Mouse (Mus musculus) intestine, embryonic 16.5 days (tissue): Measurements from ENCODE around the gene Tsen15. TPM values are rescaled to one million over a fixed set of nuclear protein-coding genes. Genes with fewer than 3 reads are reported as not detected.

Experiments used
- ATAC-seq: fragments of 200-750 bp; cut with Nextera tagmentation; 2 replicates; pipeline ENCODE4 v1.8.0; 2017; ENCODE audit warnings: moderate TSS enrichment, moderate library complexity
- H3K27ac ChIP-seq: fragments of 300-500 bp; sonication (generic); 2 replicates; pipeline ENCODE4 v1.5.1; 2014; ENCODE audit warnings: mild to moderate bottlenecking, low read length
- H3K27me3 ChIP-seq: fragments of 300-500 bp; sonication (generic); replicated peaks from 2 replicates; pipeline ENCODE4 v1.6.1; 2014; ENCODE audit warnings: low read length, control low read depth, mixed read lengths; ENCODE audit not compliant: control insufficient read depth, insufficient read depth
- H3K36me3 ChIP-seq: fragments of 300-500 bp; sonication (generic); 2 replicates; pipeline ENCODE4 v1.6.1; 2014; ENCODE audit warnings: low read length, control low read depth; ENCODE audit not compliant: control insufficient read depth, insufficient read depth
- H3K4me1 ChIP-seq: fragments of 300-500 bp; sonication (generic); 2 replicates; pipeline ENCODE4 v1.6.1; 2014; ENCODE audit warnings: low read length, control low read depth, mixed read lengths; ENCODE audit not compliant: control insufficient read depth, insufficient read depth
- H3K4me2 ChIP-seq: fragments of 300-500 bp; sonication (generic); 2 replicates; pipeline ENCODE4 v1.6.1; 2014; ENCODE audit warnings: low read depth, low read length, control low read depth
- H3K4me3 ChIP-seq: fragments of 300-500 bp; sonication (generic); 2 replicates; pipeline ENCODE4 v1.5.1; 2014; ENCODE audit warnings: mild to moderate bottlenecking, low read length
- H3K9ac ChIP-seq: fragments of 300-500 bp; sonication (generic); 2 replicates; pipeline ENCODE4 v1.6.1; 2014; ENCODE audit warnings: low read depth, low read length
- H3K9me3 ChIP-seq: fragments of 300-500 bp; sonication (generic); 2 replicates; pipeline ENCODE4 v1.6.1; 2016; ENCODE audit warnings: low read length, control low read depth; ENCODE audit not compliant: control insufficient read depth
- WGBS: fragments of 180-500 bp; shearing (Covaris S2); extraction: QIAGEN DNeasy Blood & Tissue Kit; methylation state at CpG from one replicate; pipeline ENCODE4 v1.1.7; 2014; 5-methylcytosine and 5-hydroxymethylcytosine counted together
- polyA plus RNA-seq: library from polyadenylated mRNA; unstranded; fragments of >200 nt; fragmentation: Nextera tagmentation; extraction: Ambion mirVana; gene quantifications from 2 replicates; pipeline ENCODE4 v1.2.1, GENCODE M21; 2015

The Tsen15 gene
- polyA plus RNA-seq, 1 experiment from 2014 or later: 64.0 TPM

GRCm38 (mm10) chr1:152324024-152324423 is 62.5 kb downstream of the Tsen15 start:
- Histone ChIP-seq H3K27me3 (no peaks in the 10 kb centered on the region), H3K4me2 (no peak overlapping the region), H3K4me3 (no peak overlapping the region), H3K9ac (no peak overlapping the region), H3K9me3 (no peaks in the 10 kb centered on the region), H3K36me3 (no peaks in the 10 kb centered on the region), H3K27ac (no peak overlapping the region), H3K4me1 (no peaks in the 10 kb centered on the region)
- 88% methylated on average over 6 of the region's 6 CpGs for WGBS
- no peak for ATAC-seq

Other genes starting within 250 kb of the Tsen15 start
- 1.3 and 1.5 TPM in 2 replicates for gene Colgalt2, start 13.1 kb upstream of the Tsen15 start, polyA plus RNA-seq